Mouse (Mus musculus) hindlimb bud, embryonic 11.5 days (tissue): Measurements from ENCODE around the gene B4galt4.
"Not testable (repeated sequence)": the region's sequence is repeated elsewhere in the genome, so short reads cannot be mapped to it uniquely, and the experiment has no call there.

Experiments used
- DNase-seq: peaks from one replicate; pipeline ENCODE4 v3.0.0-alpha.2; 2012; ENCODE audit warnings: low read depth, low spot score; ENCODE audit errors: extremely low spot score

B4galt4 gene

DNA sequence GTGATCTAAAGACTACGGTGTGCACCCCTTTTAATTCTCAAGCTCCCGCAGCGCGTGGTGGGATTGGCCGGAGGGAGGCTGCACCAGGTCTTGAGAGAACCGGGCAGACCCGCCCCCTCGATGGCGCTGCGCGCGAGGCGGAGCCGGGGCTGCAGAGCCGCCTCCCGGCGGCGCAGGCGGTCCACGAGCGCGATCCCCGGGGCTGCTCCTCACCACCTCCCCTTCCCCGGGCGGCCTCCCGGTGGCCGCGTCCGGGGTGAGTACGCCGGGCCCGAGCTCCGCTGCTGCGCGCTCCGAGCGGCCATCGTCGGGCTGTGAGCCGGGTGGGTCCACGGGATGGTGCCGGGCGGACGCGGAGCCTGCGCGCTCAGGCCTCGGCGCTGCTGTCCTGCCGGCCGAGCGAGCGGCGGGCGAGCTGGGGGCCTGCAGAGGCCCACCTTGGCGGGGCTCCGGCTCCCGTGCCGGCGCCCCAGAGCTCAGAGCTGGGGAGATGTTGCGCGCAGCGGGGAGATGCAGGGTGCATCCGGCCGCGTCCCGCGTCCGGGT is at the start of gene B4galt4:
Gene B4galt4 (plus strand): TSS at position 152 of the 546 bp plus-strand sequence.
- no peak for DNase-seq

GRCm38 (mm10) chr16:38694906-38695540 is 47.0 kb upstream of the B4galt4 start:
- DNase-seq: no peak

GRCm38 (mm10) chr16:38695557-38695956 is 46.5 kb upstream of the B4galt4 start:
- no peak for DNase-seq

- no peak for DNase-seq
These were observed 44.5 kb upstream of the B4galt4 start for GRCm38 (mm10) chr16:38697611-38698010.

- DNase-seq: no peak
These were observed 41.5 kb upstream of the B4galt4 start for GRCm38 (mm10) chr16:38700392-38701162.

GRCm38 (mm10) chr16:38701492-38702185 is 40.4 kb upstream of the B4galt4 start:
- DNase-seq: no peak

GRCm38 (mm10) chr16:38702316-38702715 is 39.7 kb upstream of the B4galt4 start:
- DNase-seq: no peak

GRCm38 (mm10) chr16:38703501-38703900 is 38.6 kb upstream of the B4galt4 start:
- no peak for DNase-seq

GRCm38 (mm10) chr16:38705531-38706281 is 36.4 kb upstream of the B4galt4 start:
- no peak for DNase-seq

DNA sequence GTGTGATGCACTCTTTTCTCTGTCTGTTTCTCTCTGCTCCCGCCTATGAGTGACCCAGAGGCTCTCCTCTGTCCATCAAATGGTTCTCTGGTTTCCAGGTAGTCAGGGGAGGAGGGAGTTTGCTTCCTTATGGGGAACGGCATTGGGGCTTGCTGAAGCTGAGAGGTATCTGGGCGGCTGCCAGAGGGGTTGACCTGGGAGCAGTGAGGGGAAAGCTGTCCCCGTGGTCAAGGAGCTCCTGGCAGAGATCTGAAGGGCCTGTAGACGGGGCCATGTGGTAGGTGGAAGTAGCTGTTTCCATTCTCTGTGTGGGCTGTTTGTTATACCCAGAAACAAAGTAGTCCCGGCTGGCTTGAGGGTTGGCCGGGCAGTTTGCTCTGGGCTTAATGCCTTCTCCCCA is 35.3 kb upstream of the B4galt4 start:
- no peak for DNase-seq

GRCm38 (mm10) chr16:38708962-38709520 is 33.0 kb upstream of the B4galt4 start:
- DNase-seq: no peak

GRCm38 (mm10) chr16:38711245-38711644 is 30.8 kb upstream of the B4galt4 start:
- no peak for DNase-seq

DNA sequence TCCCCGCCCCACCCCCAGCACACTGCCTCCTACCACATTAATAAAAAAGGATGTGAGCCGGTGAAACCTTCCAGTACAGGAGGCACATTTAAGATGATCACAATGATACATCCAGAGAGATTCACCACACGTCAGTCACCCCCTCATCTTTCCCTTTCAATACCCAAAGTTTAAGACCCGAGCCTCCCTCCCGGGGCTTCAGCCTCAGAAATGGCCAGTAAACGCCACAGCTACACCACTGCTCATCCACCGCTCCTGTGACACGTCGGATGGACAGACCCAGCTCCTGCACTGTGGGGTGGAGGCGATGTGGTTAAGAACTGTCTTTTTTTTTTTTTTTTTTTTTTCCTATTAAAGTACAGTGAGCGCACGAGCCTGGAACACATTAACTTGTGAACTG is 30.0 kb upstream of the B4galt4 start:
- DNase-seq: no peak

- no peak for DNase-seq
These were observed 29.3 kb upstream of the B4galt4 start, which contains the start of gene Arhgap31 for GRCm38 (mm10) chr16:38712581-38713403. TSS of gene Arhgap31 (minus strand) at chr16:38713274.

DNA sequence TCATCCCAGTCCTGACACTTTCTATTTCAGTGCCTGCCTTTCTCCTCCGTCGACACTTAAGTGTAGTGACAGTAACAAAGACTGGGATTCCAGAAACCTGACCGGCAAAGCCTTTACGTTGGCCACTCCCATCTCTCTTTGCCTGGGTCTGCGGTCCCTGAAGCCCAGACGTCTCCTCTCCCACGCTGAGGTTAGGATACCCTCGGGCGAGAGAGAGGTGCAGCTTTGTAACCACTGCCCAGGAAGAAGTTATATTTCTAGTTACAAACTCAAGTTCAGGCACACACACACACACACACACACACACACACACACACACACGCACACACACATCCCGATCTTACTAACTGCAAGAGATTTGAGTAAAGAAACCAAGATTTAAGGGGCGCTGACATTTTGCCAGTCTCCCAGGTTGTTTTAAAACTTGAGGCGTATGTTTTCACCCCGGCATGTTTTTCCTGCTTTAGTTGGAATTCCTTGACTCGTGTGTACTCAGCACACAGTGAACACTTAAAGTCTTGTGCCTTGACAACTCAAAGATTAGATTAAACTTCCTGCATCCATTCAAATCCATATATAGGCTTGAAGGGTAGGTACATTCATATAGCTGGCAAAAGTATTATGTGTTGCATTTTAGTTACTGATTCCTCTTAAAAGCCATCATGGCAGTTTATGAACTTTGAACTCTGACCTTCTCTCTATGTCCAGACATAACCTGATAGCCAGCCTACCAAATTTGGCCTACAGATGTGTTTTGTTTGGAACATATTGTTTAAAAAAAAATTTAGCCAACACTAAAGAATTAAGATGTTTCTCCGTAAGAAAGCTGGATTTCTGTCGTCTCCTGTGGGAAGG is 28.4 kb upstream of the B4galt4 start:
- no peak for DNase-seq

GRCm38 (mm10) chr16:38714259-38714526 is 27.9 kb upstream of the B4galt4 start:
- not testable (repeated sequence) for DNase-seq

DNA sequence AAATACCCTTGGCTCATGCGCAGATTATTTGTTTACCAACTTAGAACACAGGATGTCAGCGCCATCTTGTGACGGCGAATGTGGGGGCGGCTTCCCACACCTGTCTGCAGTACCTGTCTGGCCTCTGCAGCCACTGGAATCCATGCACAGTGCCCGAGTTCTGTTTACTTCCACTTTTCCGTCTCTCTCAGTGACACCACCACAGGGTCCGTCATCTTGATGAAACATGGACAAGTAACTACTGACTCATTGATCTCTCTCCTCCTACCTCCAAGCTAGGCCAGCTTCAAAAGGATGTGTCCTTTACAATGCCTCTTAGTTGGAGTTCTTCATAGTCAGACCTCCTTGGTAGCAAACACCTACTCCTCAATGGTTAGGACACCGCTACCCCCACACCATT is 20.7 kb upstream of the B4galt4 start:
- DNase-seq: no peak

GRCm38 (mm10) chr16:38724256-38724655 is 17.8 kb upstream of the B4galt4 start:
- DNase-seq: no peak

DNA sequence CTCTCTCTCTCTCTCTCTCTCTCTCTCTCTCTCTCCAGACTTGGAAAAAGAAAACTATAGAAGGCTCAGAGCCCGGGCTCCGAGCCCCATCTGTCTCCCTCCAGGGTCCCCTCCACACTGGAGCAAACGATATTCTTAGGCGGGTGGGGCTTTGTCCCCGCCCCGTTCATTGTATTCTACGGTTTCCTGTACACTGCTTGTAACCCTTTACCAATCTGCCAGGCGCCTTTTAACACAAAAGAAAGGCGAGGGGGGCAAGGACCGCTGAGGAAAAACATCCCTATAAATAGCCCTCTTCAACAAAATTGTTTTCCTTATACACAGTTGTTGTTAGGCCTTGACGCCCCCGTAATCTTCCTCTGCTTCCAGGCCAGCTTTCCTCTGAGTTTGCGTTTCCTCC is 17.1 kb upstream of the B4galt4 start:
- no peak for DNase-seq
